Mouse (Mus musculus) left cerebral cortex, adult 11 months (tissue): ENCODE measurements at regions not wholly inside any gene's neighbourhood (a gene's known extent, or its start where the extent isn't known, plus 50 kb on each side); places are given as distances from the start of the nearest gene placed in this dataset.

Experiments used
- DNase-seq: peaks from one replicate; pipeline ENCODE4 v3.0.0; 2022; ENCODE audit warnings: low spot score

DNA sequence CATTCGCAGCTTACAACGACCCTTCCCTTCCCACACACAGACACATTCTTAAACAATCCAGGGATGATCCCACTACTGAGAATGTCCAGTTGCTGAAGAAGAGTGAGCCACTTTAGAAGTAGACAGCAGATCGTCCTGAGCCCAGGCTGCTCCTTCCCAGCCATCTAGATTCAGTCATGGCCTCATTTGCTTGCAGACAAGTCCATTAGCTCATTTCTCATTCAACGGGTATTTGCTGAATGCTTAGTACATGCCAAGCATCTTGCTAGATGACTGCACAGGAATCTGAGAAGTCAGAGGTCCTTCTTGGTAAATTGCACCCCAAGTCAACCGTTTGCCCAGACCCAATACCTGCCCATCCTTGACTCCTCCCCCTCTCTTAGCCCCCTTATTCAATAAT, 57.8 kb downstream of the Ier5 start:
- DNase-seq = no peak

GRCm38 (mm10) chr1:155040939-155041371, 58.5 kb downstream of the Ier5 start:
- no peak for DNase-seq

DNA sequence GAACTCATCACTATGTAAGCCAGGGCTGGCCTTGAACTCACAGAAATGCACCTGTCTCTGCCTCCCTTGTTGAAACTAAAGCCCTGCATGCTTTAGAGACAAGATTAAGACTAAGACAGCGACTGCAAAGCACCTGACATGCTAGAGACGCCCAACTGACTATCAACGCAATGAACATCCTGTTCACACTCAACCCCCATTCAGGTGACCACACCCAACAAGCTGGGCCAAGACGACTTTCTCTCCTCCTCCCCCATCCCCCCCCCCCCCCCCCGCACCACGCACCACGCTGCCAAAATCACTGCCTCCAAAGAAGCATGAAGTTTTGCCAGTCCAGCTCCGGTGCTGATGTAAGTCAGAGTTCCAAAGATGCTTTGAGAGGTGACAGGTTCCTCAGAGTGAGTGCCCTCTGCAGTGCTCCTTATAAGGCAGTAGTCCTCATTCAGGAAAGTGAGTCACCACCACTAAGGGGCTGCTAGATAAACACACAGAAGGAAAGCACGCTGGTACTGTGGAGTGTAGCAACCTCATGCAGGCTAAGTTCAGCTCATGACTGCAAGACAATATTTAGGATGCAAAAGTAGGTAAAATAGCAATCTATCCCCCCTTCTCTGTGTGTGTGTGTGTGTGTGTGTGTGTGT, 59.2 kb downstream of the Ier5 start:
- DNase-seq = no peak

GRCm38 (mm10) chr1:155038631-155039625, 60.5 kb downstream of the Ier5 start:
- no peak for DNase-seq

GRCm38 (mm10) chr1:155037479-155037878, 62.0 kb downstream of the Ier5 start:
- DNase-seq = no peak

GRCm38 (mm10) chr1:155030908-155031307, 68.5 kb downstream of the Ier5 start:
- DNase-seq = no peak

DNA sequence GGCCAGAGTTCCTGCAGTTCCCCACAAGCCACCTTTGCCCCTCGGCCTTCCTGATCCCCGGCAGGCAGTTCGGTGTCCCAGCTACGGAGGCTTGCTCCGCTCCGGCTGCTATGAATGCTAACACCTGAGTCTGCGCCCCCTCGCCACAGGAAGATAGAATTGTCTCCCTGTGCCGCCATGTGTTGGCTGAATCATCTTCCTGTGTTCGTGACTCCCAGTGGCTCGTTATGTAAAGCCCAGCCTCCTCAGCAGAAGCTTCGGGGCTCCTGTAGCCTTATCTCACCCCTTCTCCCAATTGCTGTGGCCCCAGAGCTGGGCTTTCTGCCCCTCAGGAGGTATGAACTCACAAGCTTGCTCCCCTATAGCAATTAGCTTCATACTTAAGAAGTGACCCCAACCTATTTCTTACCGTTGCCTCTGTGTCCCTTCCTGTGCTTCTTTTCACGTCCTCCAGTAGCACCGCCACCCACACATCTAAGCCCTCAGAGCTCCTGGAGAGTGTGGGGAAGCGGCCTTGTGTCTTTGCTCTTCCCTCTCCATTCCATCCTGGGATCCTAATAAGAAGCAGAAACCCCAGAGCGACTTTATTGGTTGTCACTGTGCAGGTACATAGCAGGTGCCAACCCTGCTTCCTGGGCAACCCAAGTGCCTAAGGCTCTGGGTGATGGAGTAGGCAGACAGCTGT, 70.1 kb downstream of the Ier5 start:
- DNase-seq = peak; percentile 75

- DNase-seq = no peak
These were observed 70.7 kb downstream of the Ier5 start for GRCm38 (mm10) chr1:155028735-155029134.

DNA sequence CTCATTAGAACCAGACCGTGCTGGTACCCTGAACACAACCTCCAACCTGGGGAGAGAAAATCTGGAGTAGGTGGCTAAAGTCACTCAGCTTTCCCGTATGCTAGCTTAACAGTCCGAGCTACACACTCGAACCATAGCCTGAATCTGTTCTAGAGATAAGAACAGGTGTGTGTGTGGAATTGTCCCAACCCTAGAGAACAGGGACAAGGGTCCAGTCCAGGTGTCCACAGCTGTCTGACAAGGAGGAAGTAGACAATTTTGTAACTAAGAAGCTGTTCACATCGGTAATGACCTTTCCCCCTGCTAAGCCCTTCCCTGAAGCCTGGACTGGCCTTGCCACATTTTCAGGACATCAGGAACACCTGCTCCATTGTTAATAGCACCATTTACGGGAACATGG, 71.3 kb downstream of the Ier5 start:
- no peak for DNase-seq

DNA sequence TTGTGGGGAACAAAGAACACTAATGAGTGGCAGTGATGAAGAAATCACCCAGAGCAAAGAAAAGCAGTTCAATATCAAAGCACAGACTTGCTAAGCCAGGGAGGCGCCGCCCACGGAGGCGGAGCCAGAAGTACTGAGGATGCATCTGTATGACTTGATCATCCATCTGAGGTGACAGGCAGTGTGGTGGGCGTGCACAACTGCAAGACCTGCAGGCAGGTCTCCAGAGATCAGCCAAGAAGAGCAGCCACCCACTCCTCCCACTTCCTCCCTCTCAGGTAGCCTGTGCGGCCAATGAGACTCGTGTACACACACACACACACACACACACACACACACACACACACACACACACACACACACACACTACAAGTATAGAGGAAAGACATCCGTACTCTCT, 71.9 kb downstream of the Ier5 start:
- peak; percentile 72 for DNase-seq

DNA sequence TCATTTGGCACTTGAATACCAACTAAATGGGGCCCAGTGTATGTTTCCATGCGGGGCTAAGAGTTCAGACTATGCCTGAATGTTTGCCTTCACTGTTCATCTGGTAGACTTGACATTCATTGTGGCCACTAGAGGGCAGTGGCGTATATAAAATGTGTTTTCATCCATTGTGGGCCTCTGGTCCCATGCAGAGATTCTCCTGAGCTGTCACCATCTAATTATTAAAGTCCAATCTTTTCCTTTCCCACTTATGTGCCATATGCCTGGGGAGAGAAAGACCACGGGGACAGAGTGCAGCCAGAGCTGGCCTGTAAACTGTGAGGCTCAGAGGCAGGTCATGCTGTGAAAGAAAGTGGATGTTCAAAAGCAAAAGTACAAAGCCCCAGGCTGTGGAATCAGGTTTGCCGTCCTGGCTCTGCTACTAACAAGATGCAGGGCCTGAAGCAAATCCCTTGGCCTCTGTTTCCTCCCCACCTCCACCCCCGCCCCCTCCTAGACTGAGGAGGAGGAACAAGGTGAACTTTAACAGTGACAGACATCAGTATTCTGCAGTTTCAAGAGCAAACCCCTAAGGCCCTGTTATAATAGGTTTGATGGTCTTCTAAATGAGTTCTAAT, 73.5 kb downstream of the Ier5 start:
- DNase-seq = peak; percentile 77

DNA sequence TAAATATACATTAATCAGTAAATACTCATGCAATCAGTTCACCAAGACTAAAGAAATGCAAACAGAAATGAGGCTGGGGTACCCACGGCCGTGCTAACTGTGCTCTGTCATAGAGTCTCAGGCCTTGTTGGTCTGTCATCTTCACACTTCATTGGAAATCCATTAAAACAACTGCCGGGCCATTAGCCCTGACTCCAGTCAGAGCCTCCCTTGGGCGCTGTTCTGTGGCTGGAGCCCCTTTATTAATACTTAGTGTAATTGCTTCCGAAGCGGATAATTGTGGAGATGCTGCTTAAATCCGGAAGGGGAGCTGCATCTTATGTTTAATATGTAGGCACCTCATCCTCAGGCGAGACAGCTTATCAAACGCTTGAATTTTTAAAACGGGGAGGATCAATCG, 76.1 kb downstream of the Ier5 start:
- DNase-seq = no peak

DNA sequence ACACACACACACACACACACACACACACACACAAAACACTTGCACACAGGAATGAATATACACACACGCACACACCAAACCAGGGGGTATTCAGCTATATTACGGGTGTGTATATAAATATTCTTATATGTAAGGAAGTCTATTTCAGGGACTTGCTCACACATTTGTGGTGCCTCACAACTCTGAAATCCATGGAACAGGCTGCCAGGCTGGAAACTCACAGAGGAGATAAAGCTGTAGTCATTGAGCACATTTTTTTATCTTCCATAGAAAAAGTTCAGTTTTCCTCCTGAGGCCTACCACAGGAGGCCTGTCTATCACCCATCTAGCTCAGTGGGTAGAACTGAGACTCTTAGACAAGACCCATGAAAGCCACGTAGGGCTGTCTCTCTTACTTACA, 83.8 kb downstream of the Ier5 start:
- DNase-seq = no peak

- DNase-seq = no peak
These were observed 84.5 kb downstream of the Ier5 start for GRCm38 (mm10) chr1:155014944-155015343.

GRCm38 (mm10) chr1:155013784-155014183, 85.7 kb downstream of the Ier5 start:
- DNase-seq = no peak

GRCm38 (mm10) chr1:155013361-155013760, 86.1 kb downstream of the Ier5 start:
- DNase-seq = no peak

- peak; percentile 76 for DNase-seq
These were observed 92.6 kb downstream of the Ier5 start for GRCm38 (mm10) chr1:155006539-155007486.

DNA sequence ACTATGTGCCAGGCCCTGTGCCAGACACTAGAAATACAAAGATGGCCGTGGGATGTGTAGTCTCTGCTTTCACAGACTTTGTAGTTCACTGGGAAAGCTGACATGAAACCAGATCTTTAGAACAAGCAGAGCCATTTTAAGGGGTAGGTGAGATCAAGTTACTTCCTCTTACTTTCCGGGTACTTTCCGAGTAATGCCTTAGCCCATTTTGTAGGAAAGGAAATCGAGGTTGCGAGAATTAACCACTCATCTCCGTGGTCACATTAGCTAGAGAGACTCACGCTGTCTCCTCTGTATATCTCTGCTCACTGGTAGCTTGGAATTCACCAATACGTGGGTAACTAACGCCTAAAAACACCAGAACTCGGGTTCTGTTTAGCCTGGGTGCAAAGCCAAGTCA, 93.3 kb downstream of the Ier5 start:
- no peak for DNase-seq

- no peak for DNase-seq
These were observed 99.1 kb downstream of the Ier5 start for GRCm38 (mm10) chr1:155000301-155000700.

DNA sequence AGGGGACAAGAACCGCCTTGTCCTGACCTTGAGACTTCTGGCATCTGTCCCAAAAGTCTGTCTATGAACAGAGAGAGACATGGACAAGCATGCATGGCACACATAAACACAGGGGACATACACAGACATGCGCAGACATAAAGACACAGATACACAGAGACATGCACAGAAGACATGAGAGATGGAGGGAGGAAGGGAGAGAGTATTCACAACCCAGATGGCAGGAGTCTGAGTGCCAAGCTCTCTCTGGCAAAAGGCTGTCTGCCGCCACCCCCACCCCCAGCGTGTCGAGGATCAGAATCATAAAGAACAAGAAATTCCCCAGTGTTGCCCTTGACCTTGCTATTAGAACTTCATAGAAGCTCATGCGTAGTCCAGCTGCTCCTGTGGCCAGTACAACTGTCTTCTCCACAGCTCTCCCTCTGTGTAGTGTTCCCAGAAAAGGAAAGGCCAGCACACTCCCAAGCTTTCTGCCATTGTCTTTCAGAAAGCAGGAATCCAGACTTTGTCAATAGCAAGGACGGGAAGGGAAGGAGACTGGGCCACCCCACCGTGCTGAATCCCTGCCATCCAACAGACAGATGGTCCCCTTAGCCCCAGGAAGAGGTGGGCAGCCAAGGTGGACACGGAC, 99.8 kb downstream of the Ier5 start:
- DNase-seq = no peak
